ENCODE assay signal across 8 mouse cellular contexts in genomic region chr3:154596934-154597554, GRCm38 (mm10). TPM values are rescaled to one million over a fixed set of nuclear protein-coding genes. Genes with fewer than 3 reads are reported as not detected.
DNase-seq lines count a peak whose midpoint lies in the region; ATAC-seq and TF ChIP-seq lines count a peak whose summit lies in the region.

Gene Tyw3 (minus strand): TSS chr3:154597104.

- WGBS in forebrain, embryonic 16.5 days = under 1% methylated on average over 38 of the region's 38 CpGs
- under 1% methylated on average over 38 of the region's 38 CpGs for WGBS in lung, embryonic 14.5 days
- WGBS in olfactory bulb, adult 2 months = under 1% methylated on average over 38 of the region's 38 CpGs
- WGBS in thymus, adult 2 months = 1% methylated on average over 38 of the region's 38 CpGs

- H3K9ac ChIP-seq in forebrain, embryonic 16.5 days (replicated peaks; ENCODE audit: low read depth, low read length) = peak within 1 kb of the TSS; percentile 67
- H3K9ac ChIP-seq in lung, embryonic 14.5 days = peak within 1 kb of the TSS; percentile 87

- TF ChIP-seq CTCF in G1E (IDR thresholded peaks at IDR 0.05; ENCODE audit: low read depth, low read length) = no peak
- TF ChIP-seq CTCF in layer of hippocampus, adult 2 months (conservative IDR thresholded peaks at IDR 0.05) = peak; percentile 53
- TF ChIP-seq CTCF in lung, embryonic 14.5 days (IDR thresholded peaks at IDR 0.05; ENCODE audit: low read depth) = peak; percentile 74
- peak; percentile 16; the same call in 1 of the 2 replicates for TF ChIP-seq CTCF in olfactory bulb, adult 2 months (IDR thresholded peaks at IDR 0.05; ENCODE audit: insufficient read depth, low read depth, low read length)
- TF ChIP-seq CTCF in thymus, adult 2 months (IDR thresholded peaks at IDR 0.05; ENCODE audit: borderline replicate concordance, control insufficient read depth, extremely low read depth, insufficient read depth, low read length, poor library complexity) = no peak; the same call in 1 of the 2 replicates

- H3K4me3 ChIP-seq in G1E (ENCODE audit: low read depth, low read length) = peak within 1 kb of the TSS; percentile 100
- peak within 1 kb of the TSS; percentile 75 for H3K4me3 ChIP-seq in forebrain, embryonic 16.5 days (replicated peaks; ENCODE audit: low read length)
- peak within 1 kb of the TSS; percentile 78 for H3K4me3 ChIP-seq in layer of hippocampus, adult 2 months
- H3K4me3 ChIP-seq in lung, embryonic 14.5 days (ENCODE audit: low read depth, low read length) = peak within 1 kb of the TSS; percentile 84
- peak within 1 kb of the TSS; percentile 76 for H3K4me3 ChIP-seq in olfactory bulb, adult 2 months (ENCODE audit: insufficient read depth, low read depth, low read length)
- H3K4me3 ChIP-seq in thymus, adult 2 months (ENCODE audit: control insufficient read depth, insufficient read depth, low read length) = peak within 1 kb of the TSS; percentile 97

- intact Hi-C loops in heart, postnatal 36 days (cut with DNase I) = loop anchor here (5.0 to 10.0 kb wide), 2 partner anchors 495 to 652 kb away; partner anchors contain the start of genes Acadm, Fpgt and Lrriq3

- ATAC-seq in G1E (ENCODE audit: extremely low read depth, insufficient number of reproducible peaks, low FRiP score, poor library complexity, severe bottlenecking) = peak; percentile 85
- ATAC-seq in forebrain, embryonic 16.5 days = peak; percentile 97
- peak; percentile 98 for ATAC-seq in lung, embryonic 14.5 days (ENCODE audit: insufficient read depth)

- no peaks in the 10 kb centered on the region for H3K27me3 ChIP-seq in G1E (ENCODE audit: insufficient read depth, low read length)
- H3K27me3 ChIP-seq in forebrain, embryonic 16.5 days (replicated peaks; ENCODE audit: control insufficient read depth, insufficient read depth, low read length) = no peaks in the 10 kb centered on the region
- H3K27me3 ChIP-seq in lung, embryonic 14.5 days (ENCODE audit: insufficient read depth, low read length) = no peaks in the 10 kb centered on the region
- no peaks in the 10 kb centered on the region for H3K27me3 ChIP-seq in thymus, adult 2 months (ENCODE audit: control insufficient read depth, insufficient read depth, low read length)

- DNase-seq in G1E (ENCODE audit: low spot score) = peak; percentile 84
- peak; percentile 97 to 99 for DNase-seq in cerebellum, adult 18-20 months
- DNase-seq in heart, postnatal 36 days = peak; percentile 98 to 100
- peak; percentile 95 to 98 for DNase-seq in layer of hippocampus, adult 2 months (ENCODE audit: low spot score in 2 of 2)
- DNase-seq in lung, embryonic 14.5 days = peak; percentile 99
- peak; percentile 97 for DNase-seq in thymus, adult 2 months

- no peaks in the 10 kb centered on the region for H3K9me3 ChIP-seq in G1E (replicated peaks)
- H3K9me3 ChIP-seq in forebrain, embryonic 16.5 days (ENCODE audit: control insufficient read depth, low read length) = no peaks in the 10 kb centered on the region
- H3K9me3 ChIP-seq in lung, embryonic 14.5 days (ENCODE audit: low read depth, low read length) = no peaks in the 10 kb centered on the region

- peaks cover 14% of the 10 kb centered on the region for H3K4me1 ChIP-seq in G1E (ENCODE audit: insufficient read depth, low read depth, low read length)
- H3K4me1 ChIP-seq in forebrain, embryonic 16.5 days (replicated peaks; ENCODE audit: control insufficient read depth, insufficient read depth, low read length) = peaks cover 10% of the 10 kb centered on the region
- no peaks in the 10 kb centered on the region for H3K4me1 ChIP-seq in lung, embryonic 14.5 days (ENCODE audit: insufficient read depth)
- peaks cover 2% of the 10 kb centered on the region; the same call in 1 of the 2 replicates for H3K4me1 ChIP-seq in olfactory bulb, adult 2 months (ENCODE audit: control insufficient read depth, insufficient read depth, low read length)
- H3K4me1 ChIP-seq in thymus, adult 2 months (replicated peaks; ENCODE audit: control insufficient read depth, insufficient read depth, low read length) = peaks cover 8% of the 10 kb centered on the region

- H3K36me3 ChIP-seq in G1E (replicated peaks) = peaks cover 31% of the 10 kb centered on the region
- peaks cover under 1% of the 10 kb centered on the region; the same call in 1 of the 2 replicates for H3K36me3 ChIP-seq in forebrain, embryonic 16.5 days (ENCODE audit: control insufficient read depth, insufficient read depth)
- peaks cover 25% of the 10 kb centered on the region for H3K36me3 ChIP-seq in lung, embryonic 14.5 days (ENCODE audit: insufficient read depth)
- no peaks in the 10 kb centered on the region for H3K36me3 ChIP-seq in thymus, adult 2 months (ENCODE audit: control insufficient read depth, insufficient read depth, low read length)

- peak within 1 kb of the TSS; percentile 71 for H3K4me2 ChIP-seq in forebrain, embryonic 16.5 days (ENCODE audit: low read length)
- H3K4me2 ChIP-seq in lung, embryonic 14.5 days = peak within 1 kb of the TSS; percentile 75

- TF ChIP-seq POLR2A in olfactory bulb, adult 2 months (IDR thresholded peaks at IDR 0.05; ENCODE audit: insufficient read depth, low read depth, low read length) = no peak
- no peak for TF ChIP-seq POLR2A in thymus, adult 2 months (IDR thresholded peaks at IDR 0.05; ENCODE audit: control insufficient read depth, extremely low read depth, insufficient read depth, low read length, poor library complexity)

- peak within 1 kb of the TSS; percentile 90 for H3K27ac ChIP-seq in forebrain, embryonic 16.5 days (ENCODE audit: low read length)
- peak within 1 kb of the TSS; percentile 98 for H3K27ac ChIP-seq in layer of hippocampus, adult 2 months
- H3K27ac ChIP-seq in lung, embryonic 14.5 days (ENCODE audit: low read depth) = peak within 1 kb of the TSS; percentile 98
- peak within 1 kb of the TSS; percentile 80 for H3K27ac ChIP-seq in olfactory bulb, adult 2 months (ENCODE audit: insufficient read depth, low read depth, low read length)
- no peak within 1 kb of the TSS for H3K27ac ChIP-seq in thymus, adult 2 months (ENCODE audit: control insufficient read depth, insufficient read depth, low read length)

RNA-seq across cellular contexts. Expression of gene Tyw3, which starts in this region (rescaled TPM):
- total RNA-seq in G1E (2014; fragmentation: Nextera tagmentation) (4.7 and 10.5 TPM in 2 replicates), G1E (2017) (2.4 and 3.2 TPM in 2 replicates)
- 2.3 and 3.4 TPM in 2 replicates for polyA plus RNA-seq in G1E (2012)
- 14.5 and 14.6 TPM in 2 replicates for polyA plus RNA-seq in forebrain, embryonic 16.5 days (2015; fragmentation: Nextera tagmentation; extraction: Ambion mirVana)
- 1 to 10 TPM; 3.4 to 4.8 TPM for total RNA-seq in heart, postnatal 36 days (2021)
- 10 to 100 TPM; 11.1 to 12.4 TPM for total RNA-seq in layer of hippocampus, adult 2 months (2021)
- 15.9 and 17.9 TPM in 2 replicates for polyA plus RNA-seq in lung, embryonic 14.5 days (2014; fragmentation: Nextera tagmentation; extraction: Ambion mirVana)
- polyA plus RNA-seq in olfactory bulb, adult 2 months (2012; ENCODE audit: insufficient read depth, insufficient read length, low replicate concordance, missing spikeins) = not detected in 2 replicates
- polyA plus RNA-seq in thymus, adult 2 months (2012; rRNA removed) = 11.2 and 12.6 TPM in 2 replicates

Comparison
In these comparisons a context has a peak if more than half of its experiments do, and no peak if none do; other contexts are left out.
1. CTCF ChIP-seq: peak in layer of hippocampus, adult 2 months (single experiment), lung, embryonic 14.5 days (single experiment) and olfactory bulb, adult 2 months (single experiment); none in G1E (single experiment) and thymus, adult 2 months (single experiment).
2. Peak in every context shown above with its lines, with median percentiles within 50 percentile points of each other: ATAC-seq, DNase-seq and H3K4me3 ChIP-seq.